Mouse (Mus musculus): Measurements from ENCODE around the gene Olfr1082.
"Not testable (repeated sequence)": the region's sequence is repeated elsewhere in the genome, so short reads cannot be mapped to it uniquely, and the experiment has no call there.

The Olfr1082 gene

DNA sequence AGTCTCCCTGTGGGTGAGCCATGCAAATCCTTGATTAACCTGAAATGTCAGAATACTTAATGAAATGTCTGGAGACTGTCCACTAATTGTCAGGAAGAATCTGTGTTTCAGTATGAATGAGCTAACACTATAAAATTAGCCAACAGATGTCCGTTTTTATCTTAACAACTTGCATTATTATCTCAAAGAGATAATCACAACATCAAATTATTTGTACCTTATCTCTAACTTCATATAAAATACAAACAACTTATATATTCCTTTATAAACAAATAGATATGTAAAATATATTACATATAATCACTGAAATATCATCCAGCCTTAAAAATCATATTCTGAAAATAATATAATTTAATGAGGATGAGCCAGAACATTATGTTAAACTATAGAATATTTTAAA lies at the start of gene Olfr1082:
TSS of gene Olfr1082 (minus strand) at position 101 of the 400 bp plus-strand sequence.
- DNase-seq, result not testable (repeated sequence)

DNA sequence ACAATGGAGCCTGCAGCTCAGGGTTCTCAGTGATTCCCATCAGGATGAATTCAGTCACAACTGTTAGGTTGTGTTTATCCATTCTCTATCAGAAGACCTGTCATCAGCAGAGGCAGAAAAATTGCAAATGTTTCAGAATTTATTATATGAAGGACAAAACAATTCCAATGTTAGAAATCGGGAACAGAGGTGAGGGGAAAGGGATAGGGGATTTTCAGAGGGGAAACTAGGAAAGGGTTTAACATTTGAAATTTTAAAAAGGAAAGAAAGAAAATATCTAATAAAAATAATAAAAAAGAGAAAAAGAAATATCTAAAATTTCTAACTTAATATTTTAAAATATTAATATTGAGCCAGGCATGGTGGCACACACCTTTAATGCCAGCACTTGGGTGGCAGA lies 40.9 kb upstream of the Olfr1082 start, which contains the start of gene Olfr1084:
TSS of gene Olfr1084 (minus strand) at position 101 of the 400 bp plus-strand sequence.
- not testable (repeated sequence) for DNase-seq

DNA sequence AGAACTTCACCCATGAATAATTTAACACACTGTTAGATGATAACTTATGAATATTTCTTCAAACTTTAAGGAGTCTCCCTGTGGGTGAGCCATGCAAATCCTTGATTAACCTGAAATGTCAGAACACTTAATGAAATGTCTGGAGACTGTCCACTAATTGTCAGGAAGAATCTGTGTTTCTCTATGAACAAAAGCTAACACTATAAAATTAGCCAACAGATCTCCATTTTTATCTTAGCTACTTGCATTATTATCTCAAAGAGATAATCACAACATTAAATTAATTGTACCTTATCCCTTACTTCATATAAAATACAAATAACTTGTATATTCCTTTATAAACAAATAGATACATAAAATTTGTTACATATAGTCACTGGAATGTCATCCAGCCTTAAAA lies 40.6 kb downstream of the Olfr1082 start, which contains the start of gene Olfr1080:
TSS of gene Olfr1080 (minus strand) at position 101 of the 400 bp plus-strand sequence.
- not testable (repeated sequence) for DNase-seq
